Mouse (Mus musculus) stomach, postnatal 0 days (tissue): Measurements from ENCODE around the gene Gm49337. TPM values are rescaled to one million over a fixed set of nuclear protein-coding genes. Genes with fewer than 3 reads are reported as not detected.
"Not testable (repeated sequence)": the region's sequence is repeated elsewhere in the genome, so short reads cannot be mapped to it uniquely, and the experiment has no call there.

ENCODE experiments used
- ATAC-seq: fragments of 200-750 bp; cut with Nextera tagmentation; 2 replicates; pipeline ENCODE4 v1.8.0; 2017; ENCODE audit not compliant: low FRiP score, low TSS enrichment
- DNase-seq: peaks from one replicate; pipeline ENCODE4 v3.0.0-alpha.2; 2016; ENCODE audit warnings: low spot score
- H3K27ac ChIP-seq: fragments of 300-500 bp; sonication (generic); replicated peaks from 2 replicates; pipeline ENCODE4 v1.5.1; 2014; ENCODE audit warnings: mild to moderate bottlenecking, control low read depth
- H3K27me3 ChIP-seq: fragments of 300-500 bp; sonication (generic); 2 replicates; pipeline ENCODE4 v1.6.1; 2014; ENCODE audit warnings: low read length; ENCODE audit not compliant: control insufficient read depth, insufficient read depth
- H3K36me3 ChIP-seq: fragments of 300-500 bp; sonication (generic); 2 replicates; pipeline ENCODE4 v1.6.1; 2014; ENCODE audit warnings: low read length, mixed read lengths; ENCODE audit not compliant: control insufficient read depth, insufficient read depth
- H3K4me1 ChIP-seq: fragments of 300-500 bp; sonication (generic); replicated peaks from 2 replicates; pipeline ENCODE4 v1.6.1; 2014; ENCODE audit warnings: antibody characterized with exemption; ENCODE audit not compliant: control insufficient read depth, insufficient read depth
- H3K4me2 ChIP-seq: fragments of 300-500 bp; sonication (generic); replicated peaks from 2 replicates; pipeline ENCODE4 v1.6.1; 2014; ENCODE audit warnings: low read depth, mild to moderate bottlenecking, control low read depth, moderate library complexity
- H3K4me3 ChIP-seq: fragments of 300-500 bp; sonication (generic); 2 replicates; pipeline ENCODE4 v1.5.1; 2014; ENCODE audit warnings: low read depth, low read length, control low read depth
- H3K9ac ChIP-seq: fragments of 300-500 bp; sonication (generic); 2 replicates; pipeline ENCODE4 v1.6.1; 2014; ENCODE audit warnings: mild to moderate bottlenecking, low read length, control low read depth, mixed read lengths
- H3K9me3 ChIP-seq: fragments of 300-500 bp; sonication (generic); 2 replicates; pipeline ENCODE4 v1.6.1; 2016; ENCODE audit warnings: low read length; ENCODE audit not compliant: control insufficient read depth
- CTCF ChIP-seq: IDR thresholded peaks from 2 replicates; pipeline ENCODE4 v1.5.1; 2016; ENCODE audit warnings: antibody characterized with exemption, low read depth, mild to moderate bottlenecking, moderate library complexity
- EP300 ChIP-seq: optimal IDR thresholded peaks from 2 replicates; pipeline ENCODE3; 2016; ENCODE audit warnings: antibody characterized with exemption
- WGBS: fragments of 180-500 bp; shearing (Covaris S2); extraction: QIAGEN DNeasy Blood & Tissue Kit; methylation state at CpG from one replicate; pipeline ENCODE4 v1.1.7; 2014; 5-methylcytosine and 5-hydroxymethylcytosine counted together
- polyA plus RNA-seq: library from polyadenylated mRNA; unstranded; fragments of >200 nt; fragmentation: Nextera tagmentation; extraction: Ambion mirVana; gene quantifications from 2 replicates; pipeline ENCODE4 v1.2.1, GENCODE M21; 2015

Gm49337 gene
- polyA plus RNA-seq, 1 experiment from 2014 or later: not detected

GRCm38 (mm10) chr4:116206531-116206930, 33.3 kb downstream of the Gm49337 start:
- Histone ChIP-seq H3K36me3 (no peaks in the 10 kb centered on the region), H3K4me2 (no peak overlapping the region), H3K4me1 (no peaks in the 10 kb centered on the region), H3K4me3 (no peak overlapping the region), H3K27ac (no peak overlapping the region), H3K9me3 (no peaks in the 10 kb centered on the region), H3K27me3 (no peaks in the 10 kb centered on the region), H3K9ac (no peak overlapping the region)
- ATAC-seq (peak; percentile 61; the same call in 1 of the 2 replicates), DNase-seq (no peak)
- WGBS: 48% methylated on average over 4 of the region's 4 CpGs
- TF ChIP-seq CTCF: no peak
- TF ChIP-seq EP300: no peak

- TF ChIP-seq EP300: no peak
- TF ChIP-seq CTCF: no peak
- no peaks in the 10 kb centered on the region for H3K9me3 ChIP-seq
- no peak for ATAC-seq
- DNase-seq: no peak
- 86% methylated on average over 1 of the region's 1 CpGs for WGBS
- H3K27ac ChIP-seq: no peak overlapping the region
- no peaks in the 10 kb centered on the region for H3K27me3 ChIP-seq
- no peak overlapping the region for H3K9ac ChIP-seq
- H3K4me3 ChIP-seq: no peak overlapping the region
- no peak overlapping the region for H3K4me2 ChIP-seq
- H3K36me3 ChIP-seq: no peaks in the 10 kb centered on the region
- H3K4me1 ChIP-seq: no peaks in the 10 kb centered on the region
Measured at GRCm38 (mm10) chr4:116208891-116209290, 35.7 kb downstream of the Gm49337 start.

DNA sequence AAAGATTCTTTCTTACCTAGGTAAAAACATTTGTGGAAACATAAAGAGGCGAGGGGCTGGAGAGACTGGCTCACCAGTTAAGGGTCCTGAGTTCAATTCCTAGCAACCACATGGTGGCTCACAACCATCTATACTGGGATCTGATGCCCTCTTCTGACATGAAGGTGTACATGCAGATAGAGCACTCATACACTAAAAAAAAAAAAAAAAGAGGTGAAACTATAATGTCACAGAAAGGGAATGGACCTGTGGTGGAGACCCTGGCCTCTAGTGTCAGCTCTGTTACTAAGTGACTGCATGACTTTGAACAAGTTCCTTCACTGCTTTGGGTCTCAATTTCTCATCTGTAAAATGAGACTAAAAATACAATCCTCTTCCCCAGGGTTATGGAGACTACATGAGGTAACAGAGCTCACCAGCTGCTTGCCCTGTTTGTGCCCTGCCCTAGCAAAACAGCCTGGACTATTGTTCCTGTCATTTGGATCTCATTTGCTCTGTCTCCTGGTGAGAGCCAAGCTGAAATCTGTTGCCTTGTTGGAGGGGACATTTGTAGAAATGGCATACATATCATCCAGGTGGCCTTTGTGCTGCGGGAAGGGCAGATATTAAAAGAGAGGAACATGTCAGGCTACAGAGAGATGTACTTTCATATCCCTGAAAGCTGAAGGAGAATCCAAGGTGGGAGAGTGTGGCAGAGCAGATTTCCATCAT, 42.9 kb downstream of the Gm49337 start:
- H3K36me3 ChIP-seq: no peaks in the 10 kb centered on the region
- no peak overlapping the region for H3K4me2 ChIP-seq
- H3K9me3 ChIP-seq: no peaks in the 10 kb centered on the region
- TF ChIP-seq CTCF (no peak), EP300 (no peak)
- H3K9ac ChIP-seq: no peak overlapping the region
- no peaks in the 10 kb centered on the region for H3K27me3 ChIP-seq
- H3K4me3 ChIP-seq: no peak overlapping the region
- no peak overlapping the region for H3K27ac ChIP-seq
- ATAC-seq (no peak), DNase-seq (no peak)
- WGBS: 71% methylated on average over 2 of the region's 2 CpGs
- no peaks in the 10 kb centered on the region for H3K4me1 ChIP-seq

DNA sequence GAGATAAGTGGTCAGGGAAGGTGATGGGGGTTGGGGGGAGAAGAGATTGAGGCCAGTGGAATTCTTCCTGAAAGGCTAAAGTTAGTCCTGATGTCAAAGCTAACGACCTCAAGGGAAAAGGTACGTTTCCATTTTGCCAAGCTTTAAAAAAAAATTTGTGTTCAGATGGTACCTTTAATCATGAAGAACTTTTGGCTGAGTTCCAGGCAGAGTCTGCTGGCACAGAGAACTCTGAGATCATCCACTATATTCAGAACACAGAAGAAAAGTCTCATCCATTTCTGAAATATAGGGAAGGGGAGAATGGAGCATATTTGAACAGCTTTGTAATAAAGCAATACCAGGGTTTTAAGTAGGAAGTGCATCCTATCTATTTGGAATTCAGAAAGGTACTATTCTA, 43.9 kb downstream of the Gm49337 start:
- Histone ChIP-seq H3K27me3 (no peaks in the 10 kb centered on the region), H3K4me2 (no peak overlapping the region), H3K27ac (no peak overlapping the region), H3K4me1 (no peaks in the 10 kb centered on the region), H3K9me3 (no peaks in the 10 kb centered on the region), H3K9ac (no peak overlapping the region), H3K4me3 (no peak overlapping the region), H3K36me3 (no peaks in the 10 kb centered on the region)
- ATAC-seq (no peak), DNase-seq (no peak)
- TF ChIP-seq EP300 (no peak), CTCF (no peak)
- WGBS: 38% methylated on average over 2 of the region's 2 CpGs

DNA sequence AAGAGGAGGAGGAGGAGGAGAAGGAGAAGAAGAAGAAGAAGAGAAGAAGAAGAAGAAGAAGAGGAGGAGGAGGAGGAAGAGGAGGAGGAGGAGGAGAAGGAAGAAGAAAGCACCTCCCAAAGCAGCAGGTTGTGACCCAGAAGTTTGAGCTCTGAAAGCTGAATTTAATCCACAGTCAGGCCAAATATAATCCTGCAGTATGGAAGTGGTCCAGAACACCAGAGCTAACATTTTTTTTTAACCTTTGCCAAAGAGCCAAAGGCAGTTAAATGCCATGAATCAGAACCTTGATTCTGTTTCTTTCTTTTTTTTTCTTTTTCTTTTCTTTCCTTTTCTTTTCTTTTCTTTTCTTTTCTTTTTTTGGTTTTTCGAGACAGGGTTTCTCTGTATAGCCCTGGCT, 44.5 kb downstream of the Gm49337 start:
- H3K27ac ChIP-seq, H3K36me3 ChIP-seq, H3K9me3 ChIP-seq, DNase-seq, H3K4me1 ChIP-seq, H3K4me3 ChIP-seq, ATAC-seq, H3K27me3 ChIP-seq, H3K4me2 ChIP-seq, H3K9ac ChIP-seq: not testable (repeated sequence)
- WGBS: 79% methylated on average over 1 of the region's 1 CpGs

- Histone ChIP-seq H3K36me3 (no peaks in the 10 kb centered on the region), H3K4me1 (no peaks in the 10 kb centered on the region), H3K4me2 (no peak overlapping the region), H3K4me3 (no peak overlapping the region), H3K9me3 (no peaks in the 10 kb centered on the region), H3K27me3 (no peaks in the 10 kb centered on the region), H3K9ac (no peak overlapping the region), H3K27ac (no peak overlapping the region)
- TF ChIP-seq CTCF: no peak
- TF ChIP-seq EP300: no peak
- 71% methylated on average over 1 of the region's 1 CpGs for WGBS
- ATAC-seq: no peak
- DNase-seq: no peak
Measured at GRCm38 (mm10) chr4:116219056-116219455, 45.9 kb downstream of the Gm49337 start.
